Mouse (Mus musculus) CH12.LX (cell line): ENCODE data around the gene Rac3. TPM values are rescaled to one million over a fixed set of nuclear protein-coding genes. Genes with fewer than 3 reads are reported as not detected.

Experiments
- DNase-seq: peaks from one replicate; pipeline ENCODE4 v3.0.0-alpha.2; 2013; ENCODE audit errors: extremely low read depth
- H3K27ac ChIP-seq: 2 replicates; pipeline ENCODE4 v1.5.1; 2012; ENCODE audit warnings: low read depth, mild to moderate bottlenecking, control low read depth, moderate library complexity; ENCODE audit not compliant: insufficient read depth
- H3K27me3 ChIP-seq: replicated peaks from 2 replicates; pipeline ENCODE3; 2012; ENCODE audit warnings: inconsistent platforms
- H3K36me3 ChIP-seq, 2 experiments: replicated peaks in 1 of 2; 2 replicates each; pipeline versions ENCODE3 to v1.6.1; 2012; ENCODE audit warnings: inconsistent platforms in 1 of 2, low read length in 1 of 2, mild to moderate bottlenecking in 1 of 2, mixed read lengths in 1 of 2, moderate library complexity in 1 of 2; ENCODE audit not compliant: control insufficient read depth in 1 of 2, insufficient read depth in 1 of 2
- H3K4me1 ChIP-seq, 2 experiments: 2 replicates each; pipeline ENCODE4 v1.6.1; 2012; ENCODE audit warnings: inconsistent platforms in 1 of 2, moderate library complexity in 1 of 2; ENCODE audit not compliant: insufficient read depth in 2 of 2, control insufficient read depth in 1 of 2
- H3K4me2 ChIP-seq: 2 replicates; pipeline ENCODE4 v1.6.1; 2012; ENCODE audit warnings: low read depth, mild to moderate bottlenecking, control low read depth; ENCODE audit not compliant: poor library complexity, insufficient read depth, severe bottlenecking
- H3K4me3 ChIP-seq, 3 experiments: fragments of 150-350 bp in 1 of 3; sonication (generic) in 1 of 3; replicated peaks in 1 of 3; 2 replicates each; pipeline versions ENCODE3 to v1.5.1; 2011 to 2012; ENCODE audit warnings: low read depth in 2 of 3, low read length in 2 of 3, mild to moderate bottlenecking in 2 of 3, moderate library complexity in 2 of 3, control low read depth in 1 of 3, improper control_type of control experiment in 1 of 3, inconsistent platforms in 1 of 3, mixed read lengths in 1 of 3; ENCODE audit not compliant: poor library complexity in 1 of 3
- H3K79me2 ChIP-seq: replicated peaks from 2 replicates; pipeline ENCODE4 v1.6.1; 2012; ENCODE audit warnings: mild to moderate bottlenecking, moderate library complexity; ENCODE audit not compliant: control insufficient read depth, poor library complexity, insufficient read depth, severe bottlenecking; ENCODE audit errors: extremely low read depth
- H3K9ac ChIP-seq: 2 replicates; pipeline ENCODE4 v1.6.1; 2012; ENCODE audit warnings: low read depth, mild to moderate bottlenecking, control low read depth, moderate library complexity; ENCODE audit not compliant: insufficient read depth
- H3K9me3 ChIP-seq: replicated peaks from 2 replicates; pipeline ENCODE3; 2012; ENCODE audit warnings: low read length, inconsistent platforms, mixed read lengths
- ETS1 ChIP-seq: conservative IDR thresholded peaks from 2 replicates; pipeline ENCODE4 v1.6.1; 2012; ENCODE audit warnings: low read depth, mild to moderate bottlenecking, inconsistent platforms, low read length, improper control_type of control experiment, moderate library complexity
- GABPA ChIP-seq: IDR thresholded peaks from 2 replicates; pipeline ENCODE4 v1.6.1; 2012; ENCODE audit warnings: low read depth, low read length, improper control_type of control experiment, inconsistent platforms; ENCODE audit not compliant: insufficient replicate concordance
- HCFC1 ChIP-seq: IDR thresholded peaks from 2 replicates; pipeline ENCODE4 v1.6.1; 2012; ENCODE audit warnings: low read depth, mild to moderate bottlenecking, inconsistent platforms, low read length, improper control_type of control experiment
- JUN ChIP-seq: IDR thresholded peaks from 2 replicates; pipeline ENCODE4 v1.6.1; 2011; ENCODE audit warnings: low read depth, mild to moderate bottlenecking, low read length, improper control_type of control experiment, moderate library complexity; ENCODE audit not compliant: insufficient read depth
- JUND ChIP-seq: conservative IDR thresholded peaks from 2 replicates; pipeline ENCODE4 v1.6.1; 2011; ENCODE audit warnings: low read depth, low read length, improper control_type of control experiment
- MAFK ChIP-seq: IDR thresholded peaks from 2 replicates; pipeline ENCODE4 v1.6.1; 2011; ENCODE audit warnings: low read length, improper control_type of control experiment; ENCODE audit not compliant: insufficient replicate concordance
- MAX ChIP-seq: IDR thresholded peaks from 2 replicates; pipeline ENCODE4 v1.6.1; 2011; ENCODE audit warnings: low read length, improper control_type of control experiment
- MAZ ChIP-seq: IDR thresholded peaks from 2 replicates; pipeline ENCODE4 v1.6.1; 2012; ENCODE audit warnings: low read depth, mild to moderate bottlenecking, inconsistent platforms, low read length, improper control_type of control experiment, moderate library complexity
- MEF2A ChIP-seq: IDR thresholded peaks from 2 replicates; pipeline ENCODE4 v1.6.1; 2014; ENCODE audit warnings: low read depth, mild to moderate bottlenecking, inconsistent platforms, low read length, improper control_type of control experiment, borderline replicate concordance
- MYC ChIP-seq: IDR thresholded peaks from 2 replicates; pipeline ENCODE4 v1.6.1; 2011; ENCODE audit warnings: low read depth, mild to moderate bottlenecking, improper control_type of control experiment, low read length
- PAX5 ChIP-seq: IDR thresholded peaks from 2 replicates; pipeline ENCODE4 v1.6.1; 2012; ENCODE audit warnings: low read length, inconsistent platforms, mixed read lengths
- POLR2A ChIP-seq: IDR thresholded peaks from 2 replicates; pipeline ENCODE4 v1.6.1; 2011; ENCODE audit warnings: low read depth, mild to moderate bottlenecking, improper control_type of control experiment, low read length
- RCOR1 ChIP-seq: conservative IDR thresholded peaks from 2 replicates; pipeline ENCODE4 v1.6.1; 2012; ENCODE audit warnings: low read depth, mild to moderate bottlenecking, inconsistent platforms, low read length, improper control_type of control experiment
- USF2 ChIP-seq: conservative IDR thresholded peaks from 2 replicates; pipeline ENCODE4 v1.6.1; 2011; ENCODE audit warnings: low read depth, low read length, improper control_type of control experiment
- ZC3H11A ChIP-seq: IDR thresholded peaks from 2 replicates; pipeline ENCODE4 v1.6.1; 2012; ENCODE audit warnings: low read depth, mild to moderate bottlenecking, inconsistent platforms, low read length, improper control_type of control experiment
- ZKSCAN1 ChIP-seq: IDR thresholded peaks from 2 replicates; pipeline ENCODE4 v1.6.1; 2012; ENCODE audit warnings: low read depth, inconsistent platforms, low read length, improper control_type of control experiment, borderline replicate concordance
- dilution Hi-C: fragments of 300-500 bp; cut with MboI; formaldehyde crosslinking; loops from 2 replicates; pipeline ENCODE4 v1.14.3; 2020; ENCODE audit warnings: low sequenced_read_pairs; ENCODE audit not compliant: extremely low pct_unique_long_range_greater_than_20kb, extremely low pct_ligation_motif_present
- in situ Hi-C: fragments of 300-500 bp; cut with MboI; formaldehyde crosslinking; loops from 3 replicates; pipeline ENCODE4 v1.14.3; 2019; ENCODE audit warnings: low sequenced_read_pairs, low pct_ligation_motif_present, low pct_unique_long_range_greater_than_20kb, mixed read lengths
- polyA plus RNA-seq: library from polyadenylated mRNA; unstranded; fragments of >175 nt; gene quantifications from 2 replicates; pipeline ENCODE4 v1.2.1, GENCODE M21; 2012; ENCODE audit warnings: low read depth; ENCODE audit not compliant: insufficient read length
- total RNA-seq, 2 experiments: library from RNA; depleted of rRNA; stranded (reverse); fragments of 300-350 nt in 1 of 2; fragments of >200 nt in 1 of 2; gene quantifications; 2 replicates each; pipeline ENCODE4 v1.2.3; 2012 to 2014

The Rac3 gene
- total and polyA plus RNA-seq, 3 experiments, result 3.4 to 8.9 (median 5.5) TPM

DNA sequence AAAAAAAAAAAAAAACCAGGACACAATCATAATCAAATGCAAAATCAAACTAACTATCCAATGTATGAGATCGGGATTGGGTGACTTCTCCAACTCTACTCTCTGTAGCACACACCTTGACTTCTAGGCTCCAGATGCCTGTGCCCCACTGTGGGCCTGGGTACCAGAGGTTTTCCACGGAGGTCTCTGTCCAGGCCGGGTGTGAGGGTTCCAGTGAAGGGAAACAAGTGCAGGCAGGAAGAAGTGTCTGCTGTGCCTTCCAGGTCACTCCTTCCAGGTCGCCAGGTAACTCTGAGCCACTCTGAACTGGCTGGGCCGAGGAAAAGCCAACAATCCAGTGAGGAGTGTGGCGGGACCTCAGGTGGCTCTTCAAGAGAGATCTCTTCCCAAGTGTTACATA is 15.2 kb downstream of the Rac3 start:
- H3K4me1 ChIP-seq, result peaks cover 4 to 6% of the 10 kb centered on the region in 2 experiments; a peak in 1 of 4 replicates
- no peak overlapping the region for H3K27ac ChIP-seq
- no peak for DNase-seq
- dilution Hi-C loops, result no loop called here
- in situ Hi-C loops, result no loop called here
- H3K79me2 ChIP-seq, result no peaks in the 10 kb centered on the region
- no peaks in the 10 kb centered on the region for H3K36me3 ChIP-seq
- H3K9ac ChIP-seq, result no peak overlapping the region
- no peak overlapping the region for H3K4me2 ChIP-seq
- no peak overlapping the region for H3K4me3 ChIP-seq
- no peaks in the 10 kb centered on the region for H3K9me3 ChIP-seq
- TF ChIP-seq ETS1 (no peak), MAFK (no peak), JUND (no peak), RCOR1 (no peak), PAX5 (no peak), GABPA (no peak), MAX (no peak)
- peaks cover 67% of the 10 kb centered on the region for H3K27me3 ChIP-seq

DNA sequence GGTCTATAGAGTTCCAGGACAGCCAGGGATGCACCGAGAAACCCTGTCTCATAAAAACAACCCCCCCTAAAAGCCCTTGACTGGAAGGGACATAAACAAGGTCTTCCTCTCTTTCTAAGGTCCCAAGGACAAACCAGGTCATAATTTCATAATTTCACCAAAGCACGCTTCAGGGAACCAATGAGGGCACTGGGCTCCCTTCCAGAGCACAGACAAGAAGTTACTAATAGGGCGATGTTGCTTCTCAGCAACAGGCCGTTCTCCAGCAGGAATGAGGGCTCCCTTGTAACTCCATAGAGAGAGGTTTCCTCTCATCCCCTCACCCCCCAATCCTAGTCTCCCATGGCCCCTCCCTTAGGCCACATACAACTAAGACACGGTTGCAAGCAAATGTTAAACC is 19.7 kb downstream of the Rac3 start:
- dilution Hi-C loops, result no loop called here
- no peaks in the 10 kb centered on the region for H3K9me3 ChIP-seq
- TF ChIP-seq PAX5, result no peak
- TF ChIP-seq HCFC1, result no peak
- TF ChIP-seq GABPA, result no peak
- TF ChIP-seq MAZ, result no peak
- no peak for TF ChIP-seq ETS1
- TF ChIP-seq POLR2A, result no peak
- TF ChIP-seq USF2, result no peak
- TF ChIP-seq JUN, result no peak
- no peak for TF ChIP-seq MAX
- no peak for TF ChIP-seq MEF2A
- no peak for TF ChIP-seq ZKSCAN1
- no peak for TF ChIP-seq MYC
- TF ChIP-seq ZC3H11A, result no peak
- no peak for DNase-seq
- H3K9ac ChIP-seq, result no peak overlapping the region
- no peak overlapping the region for H3K4me2 ChIP-seq
- H3K79me2 ChIP-seq, result no peaks in the 10 kb centered on the region
- H3K27me3 ChIP-seq, result peaks cover 63% of the 10 kb centered on the region
- H3K4me3 ChIP-seq, result no peak overlapping the region
- H3K36me3 ChIP-seq, result no peaks in the 10 kb centered on the region
- H3K27ac ChIP-seq, result no peak overlapping the region
- peaks cover 6 to 11% of the 10 kb centered on the region in 2 experiments; a peak in 2 of 4 replicates for H3K4me1 ChIP-seq
- in situ Hi-C loops, result no loop called here
